Mouse (Mus musculus) G1E (cell line): ENCODE results near the gene D5Ertd579e.

ENCODE experiments used
- CTCF ChIP-seq: IDR thresholded peaks from 2 replicates; pipeline ENCODE4 v1.5.1; 2012; ENCODE audit warnings: low read depth, low read length, inconsistent platforms, mixed read lengths
- GATA1 ChIP-seq: IDR thresholded peaks from 2 replicates; pipeline ENCODE4 v1.6.1; 2012; ENCODE audit warnings: borderline replicate concordance, low read length, inconsistent platforms, mixed read lengths
- TAL1 ChIP-seq: conservative IDR thresholded peaks from 2 replicates; pipeline ENCODE4 v1.6.1; 2012; ENCODE audit warnings: low read depth, low read length, inconsistent platforms, mixed read lengths

DNA sequence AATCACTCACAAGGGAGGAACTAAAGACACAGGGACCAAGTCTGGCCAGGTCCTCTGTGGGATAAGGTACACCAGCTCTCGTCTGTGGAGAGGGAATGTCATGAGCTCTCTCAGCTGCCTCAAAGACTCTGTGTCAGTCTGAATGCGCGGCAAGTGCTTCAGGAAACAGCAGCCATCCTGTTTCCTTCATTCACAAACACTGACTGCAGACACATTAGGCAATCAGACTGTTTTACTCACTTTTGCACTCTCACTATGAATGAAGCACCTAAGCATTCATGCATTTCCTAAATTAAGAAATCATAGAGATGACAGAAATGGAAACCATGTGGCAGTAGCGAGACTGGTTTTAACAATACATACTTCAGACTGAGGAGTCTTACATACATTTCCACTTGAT is 77.5 kb downstream of the D5Ertd579e start:
- TF ChIP-seq CTCF (no peak), TAL1 (no peak), GATA1 (no peak)
